Mouse (Mus musculus) urinary bladder, postnatal 25 days (tissue): ENCODE results near the gene Nt5c3.

Experiments
- DNase-seq: peaks from one replicate; pipeline ENCODE4 v3.0.0; 2022; ENCODE audit warnings: low spot score

Gene Nt5c3

GRCm38 (mm10) chr6:56835532-56835931 lies 88.2 kb downstream of the Nt5c3 start:
- no peak for DNase-seq

GRCm38 (mm10) chr6:56834769-56835168 lies 89.0 kb downstream of the Nt5c3 start:
- DNase-seq = no peak

- no peak for DNase-seq
Observed at GRCm38 (mm10) chr6:56832830-56833229, 90.9 kb downstream of the Nt5c3 start.

- DNase-seq = peak; percentile 18
Observed at GRCm38 (mm10) chr6:56832407-56832796, 91.3 kb downstream of the Nt5c3 start.
